Mouse (Mus musculus) CH12.LX (cell line): ENCODE data around the gene Acer3. TPM values are rescaled to one million over a fixed set of nuclear protein-coding genes. Genes with fewer than 3 reads are reported as not detected.
"Not testable (repeated sequence)": the region's sequence is repeated elsewhere in the genome, so short reads cannot be mapped to it uniquely, and the experiment has no call there.

Experiments used
- DNase-seq: peaks from one replicate; pipeline ENCODE4 v3.0.0-alpha.2; 2013; ENCODE audit errors: extremely low read depth
- H3K27ac ChIP-seq: 2 replicates; pipeline ENCODE4 v1.5.1; 2012; ENCODE audit warnings: low read depth, mild to moderate bottlenecking, control low read depth, moderate library complexity; ENCODE audit not compliant: insufficient read depth
- H3K27me3 ChIP-seq: replicated peaks from 2 replicates; pipeline ENCODE3; 2012; ENCODE audit warnings: inconsistent platforms
- H3K36me3 ChIP-seq, 2 experiments: replicated peaks in 1 of 2; 2 replicates each; pipeline versions ENCODE3 to v1.6.1; 2012; ENCODE audit warnings: inconsistent platforms in 1 of 2, low read length in 1 of 2, mild to moderate bottlenecking in 1 of 2, mixed read lengths in 1 of 2, moderate library complexity in 1 of 2; ENCODE audit not compliant: control insufficient read depth in 1 of 2, insufficient read depth in 1 of 2
- H3K4me1 ChIP-seq, 2 experiments: 2 replicates each; pipeline ENCODE4 v1.6.1; 2012; ENCODE audit warnings: inconsistent platforms in 1 of 2, moderate library complexity in 1 of 2; ENCODE audit not compliant: insufficient read depth in 2 of 2, control insufficient read depth in 1 of 2
- H3K4me2 ChIP-seq: 2 replicates; pipeline ENCODE4 v1.6.1; 2012; ENCODE audit warnings: low read depth, mild to moderate bottlenecking, control low read depth; ENCODE audit not compliant: poor library complexity, insufficient read depth, severe bottlenecking
- H3K4me3 ChIP-seq, 3 experiments: fragments of 150-350 bp in 1 of 3; sonication (generic) in 1 of 3; replicated peaks in 1 of 3; 2 replicates each; pipeline versions ENCODE3 to v1.5.1; 2011 to 2012; ENCODE audit warnings: low read depth in 2 of 3, low read length in 2 of 3, mild to moderate bottlenecking in 2 of 3, moderate library complexity in 2 of 3, control low read depth in 1 of 3, improper control_type of control experiment in 1 of 3, inconsistent platforms in 1 of 3, mixed read lengths in 1 of 3; ENCODE audit not compliant: poor library complexity in 1 of 3
- H3K79me2 ChIP-seq: replicated peaks from 2 replicates; pipeline ENCODE4 v1.6.1; 2012; ENCODE audit warnings: mild to moderate bottlenecking, moderate library complexity; ENCODE audit not compliant: control insufficient read depth, poor library complexity, insufficient read depth, severe bottlenecking; ENCODE audit errors: extremely low read depth
- H3K9ac ChIP-seq: 2 replicates; pipeline ENCODE4 v1.6.1; 2012; ENCODE audit warnings: low read depth, mild to moderate bottlenecking, control low read depth, moderate library complexity; ENCODE audit not compliant: insufficient read depth
- H3K9me3 ChIP-seq: replicated peaks from 2 replicates; pipeline ENCODE3; 2012; ENCODE audit warnings: low read length, inconsistent platforms, mixed read lengths
- CTCF ChIP-seq, 2 experiments: IDR thresholded peaks in 1 of 2; conservative IDR thresholded peaks in 1 of 2; 2 replicates each; pipeline ENCODE4 v1.5.1; 2011 to 2012; ENCODE audit warnings: low read depth in 2 of 2, low read length in 2 of 2, improper control_type of control experiment in 1 of 2, inconsistent platforms in 1 of 2, mild to moderate bottlenecking in 1 of 2, moderate library complexity in 1 of 2
- HCFC1 ChIP-seq: IDR thresholded peaks from 2 replicates; pipeline ENCODE4 v1.6.1; 2012; ENCODE audit warnings: low read depth, mild to moderate bottlenecking, inconsistent platforms, low read length, improper control_type of control experiment
- KAT2A ChIP-seq: IDR thresholded peaks from 2 replicates; pipeline ENCODE4 v1.6.1; 2012; ENCODE audit warnings: low read length, improper control_type of control experiment, inconsistent platforms; ENCODE audit not compliant: insufficient replicate concordance
- MAFK ChIP-seq: IDR thresholded peaks from 2 replicates; pipeline ENCODE4 v1.6.1; 2011; ENCODE audit warnings: low read length, improper control_type of control experiment; ENCODE audit not compliant: insufficient replicate concordance
- MEF2A ChIP-seq: IDR thresholded peaks from 2 replicates; pipeline ENCODE4 v1.6.1; 2014; ENCODE audit warnings: low read depth, mild to moderate bottlenecking, inconsistent platforms, low read length, improper control_type of control experiment, borderline replicate concordance
- MYC ChIP-seq: IDR thresholded peaks from 2 replicates; pipeline ENCODE4 v1.6.1; 2011; ENCODE audit warnings: low read depth, mild to moderate bottlenecking, improper control_type of control experiment, low read length
- NELFE ChIP-seq: IDR thresholded peaks from 2 replicates; pipeline ENCODE4 v1.6.1; 2011; ENCODE audit warnings: low read depth, low read length, improper control_type of control experiment
- PAX5 ChIP-seq: IDR thresholded peaks from 2 replicates; pipeline ENCODE4 v1.6.1; 2012; ENCODE audit warnings: low read length, inconsistent platforms, mixed read lengths
- POLR2AphosphoS2 ChIP-seq: IDR thresholded peaks from 2 replicates; pipeline ENCODE4 v1.6.1; 2011; ENCODE audit warnings: low read depth, low read length, improper control_type of control experiment
- RAD21 ChIP-seq: IDR thresholded peaks from 2 replicates; pipeline ENCODE4 v1.6.1; 2011; ENCODE audit warnings: low read depth, mild to moderate bottlenecking, low read length, improper control_type of control experiment, moderate library complexity
- RCOR1 ChIP-seq: conservative IDR thresholded peaks from 2 replicates; pipeline ENCODE4 v1.6.1; 2012; ENCODE audit warnings: low read depth, mild to moderate bottlenecking, inconsistent platforms, low read length, improper control_type of control experiment
- SIN3A ChIP-seq: IDR thresholded peaks from 2 replicates; pipeline ENCODE4 v1.6.1; 2012; ENCODE audit warnings: low read length, improper control_type of control experiment, inconsistent platforms
- SMC3 ChIP-seq: IDR thresholded peaks from 2 replicates; pipeline ENCODE4 v1.6.1; 2011; ENCODE audit warnings: low read depth, low read length, improper control_type of control experiment
- TCF12 ChIP-seq: IDR thresholded peaks from 2 replicates; pipeline ENCODE4 v1.6.1; 2014; ENCODE audit warnings: low read depth, mild to moderate bottlenecking, inconsistent platforms, low read length, improper control_type of control experiment
- USF1 ChIP-seq: IDR thresholded peaks from 2 replicates; pipeline ENCODE4 v1.6.1; 2014; ENCODE audit warnings: low read depth, mild to moderate bottlenecking, inconsistent platforms, low read length, improper control_type of control experiment
- ZC3H11A ChIP-seq: IDR thresholded peaks from 2 replicates; pipeline ENCODE4 v1.6.1; 2012; ENCODE audit warnings: low read depth, mild to moderate bottlenecking, inconsistent platforms, low read length, improper control_type of control experiment
- ZNF384 ChIP-seq: IDR thresholded peaks from 2 replicates; pipeline ENCODE4 v1.6.1; 2012; ENCODE audit warnings: low read depth, low read length, improper control_type of control experiment, inconsistent platforms
- dilution Hi-C: fragments of 300-500 bp; cut with MboI; formaldehyde crosslinking; loops from 2 replicates; pipeline ENCODE4 v1.14.3; 2020; ENCODE audit warnings: low sequenced_read_pairs; ENCODE audit not compliant: extremely low pct_unique_long_range_greater_than_20kb, extremely low pct_ligation_motif_present
- in situ Hi-C: fragments of 300-500 bp; cut with MboI; formaldehyde crosslinking; loops from 3 replicates; pipeline ENCODE4 v1.14.3; 2019; ENCODE audit warnings: low sequenced_read_pairs, low pct_ligation_motif_present, low pct_unique_long_range_greater_than_20kb, mixed read lengths
- polyA plus RNA-seq: library from polyadenylated mRNA; unstranded; fragments of >175 nt; gene quantifications from 2 replicates; pipeline ENCODE4 v1.2.1, GENCODE M21; 2012; ENCODE audit warnings: low read depth; ENCODE audit not compliant: insufficient read length
- total RNA-seq, 2 experiments: library from RNA; depleted of rRNA; stranded (reverse); fragments of 300-350 nt in 1 of 2; fragments of >200 nt in 1 of 2; gene quantifications; 2 replicates each; pipeline ENCODE4 v1.2.3; 2012 to 2014

Acer3 gene
- total and polyA plus RNA-seq, 3 experiments, result 10.7 to 16.6 (median 14.4) TPM

DNA sequence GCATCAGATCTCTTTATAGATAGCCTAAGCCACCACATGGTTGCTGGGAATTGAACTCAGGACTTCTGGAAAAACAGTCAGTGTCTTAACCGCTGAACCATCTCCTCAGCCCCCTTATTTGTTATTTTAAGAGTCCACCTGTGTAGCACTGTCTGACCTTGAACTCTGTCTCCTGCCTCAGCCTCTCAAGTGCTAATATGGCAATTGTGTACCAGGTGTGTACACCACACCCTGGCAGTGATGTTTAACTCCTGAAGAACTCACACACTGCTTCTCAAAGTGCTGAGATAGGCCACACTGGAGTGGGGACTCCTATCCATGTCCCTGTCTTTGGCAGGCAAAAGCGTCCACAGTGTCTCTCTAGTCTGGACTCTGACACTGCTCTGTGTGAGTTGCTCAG, 132.3 kb downstream of the Acer3 start:
- no peak for DNase-seq
- Histone ChIP-seq H3K36me3 (no peaks in the 10 kb centered on the region), H3K4me1 (peaks cover 0 to 2% of the 10 kb centered on the region in 2 experiments; a peak in 2 of 4 replicates), H3K9ac (no peak overlapping the region), H3K27me3 (no peaks in the 10 kb centered on the region), H3K4me3 (no peak overlapping the region), H3K79me2 (no peaks in the 10 kb centered on the region), H3K27ac (no peak overlapping the region), H3K9me3 (peaks cover 3% of the 10 kb centered on the region), H3K4me2 (no peak overlapping the region)
- in situ Hi-C loops, result no loop called here
- dilution Hi-C loops, result no loop called here
- TF ChIP-seq NELFE (no peak), ZNF384 (no peak), TCF12 (no peak), SIN3A (no peak), RAD21 (no peak), POLR2AphosphoS2 (no peak), HCFC1 (no peak), RCOR1 (no peak), MYC (no peak), PAX5 (no peak), SMC3 (no peak), KAT2A (no peak), ZC3H11A (no peak), CTCF (conservative IDR thresholded peaks at IDR 0.05 in 1 of 2, IDR thresholded peaks at IDR 0.05 in 1 of 2; ENCODE audit: low read depth in 2 of 2, low read length in 2 of 2) (no peak), USF1 (no peak), MEF2A (no peak)

DNA sequence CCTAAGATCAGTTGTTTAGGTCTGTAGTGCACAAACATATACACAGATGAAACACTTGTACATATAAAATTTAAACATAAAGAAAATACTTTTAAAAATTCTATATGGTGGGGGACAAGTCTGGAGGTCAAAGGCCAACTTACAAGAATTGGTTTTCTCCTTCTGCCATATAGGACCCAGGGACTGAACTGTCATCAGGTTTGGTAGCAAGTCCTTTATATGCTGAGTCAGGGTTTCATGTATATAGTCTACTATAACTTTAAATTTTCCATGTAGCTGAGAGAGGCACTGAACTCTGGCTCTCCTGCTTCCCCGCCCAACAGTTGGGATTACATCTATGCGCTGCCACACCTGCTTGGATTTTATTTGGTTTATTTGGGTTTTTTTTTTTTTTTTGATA, 132.8 kb downstream of the Acer3 start:
- in situ Hi-C loops (no loop called here), dilution Hi-C loops (no loop called here)
- Histone ChIP-seq H3K9me3 (no peaks in the 10 kb centered on the region), H3K4me1 (no peaks in the 10 kb centered on the region), H3K4me2 (no peak overlapping the region), H3K27me3 (no peaks in the 10 kb centered on the region), H3K9ac (no peak overlapping the region), H3K27ac (no peak overlapping the region), H3K4me3 (no peak overlapping the region), H3K36me3 (no peaks in the 10 kb centered on the region), H3K79me2 (no peaks in the 10 kb centered on the region)
- no peak for DNase-seq
- TF ChIP-seq SMC3 (no peak), MAFK (peak; percentile 81)

DNA sequence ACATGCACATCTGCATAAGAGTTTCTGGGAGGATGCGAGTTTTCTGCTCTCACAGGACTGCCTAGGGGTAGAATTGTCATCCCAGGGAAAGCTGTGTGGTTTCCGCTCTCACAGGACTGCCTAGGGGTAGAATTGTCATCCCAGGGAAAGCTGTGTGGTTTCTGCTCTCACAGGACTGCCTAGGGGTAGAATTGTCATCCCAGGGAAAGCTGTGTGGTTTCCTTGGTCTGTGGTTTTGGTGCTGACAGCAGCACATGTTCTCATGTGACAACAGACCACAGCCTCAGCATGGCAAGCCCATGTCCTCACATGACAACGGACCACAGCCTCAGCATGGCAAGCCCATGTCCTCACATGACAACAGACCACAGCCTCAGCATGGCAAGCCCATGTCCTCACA, 133.7 kb downstream of the Acer3 start:
- H3K36me3 ChIP-seq, H3K4me1 ChIP-seq, in situ Hi-C loops, DNase-seq, H3K9ac ChIP-seq, H3K79me2 ChIP-seq, H3K27me3 ChIP-seq, H3K4me2 ChIP-seq, H3K4me3 ChIP-seq, H3K9me3 ChIP-seq, H3K27ac ChIP-seq, dilution Hi-C loops: not testable (repeated sequence)
